Mouse (Mus musculus): ENCODE measurements around the gene Cdhr4.

- TF ChIP-seq CTCF (IDR thresholded peaks at IDR 0.05; ENCODE audit: low read depth) = peak; percentile 44
- no peak for TF ChIP-seq EP300 (IDR thresholded peaks at IDR 0.05; ENCODE audit: low read depth)
These were observed 35.6 kb downstream of the Cdhr4 start for GRCm38 (mm10) chr9:108027867-108028266.

Data from liver, embryonic 14.5 days (tissue).